8 mouse cellular contexts compared by ENCODE assay signal in genomic region chr19:10266196-10266850, GRCm38 (mm10). TPM values are rescaled to one million over a fixed set of nuclear protein-coding genes. Genes with fewer than 3 reads are reported as not detected.
DNase-seq lines count a peak whose midpoint lies in the region; ATAC-seq and TF ChIP-seq lines count a peak whose summit lies in the region.

No protein-coding gene starts in this region.

- H3K36me3 ChIP-seq in hindbrain, embryonic 16.5 days (ENCODE audit: control insufficient read depth, insufficient read depth, low read length): 0 out of 2 replicates have a peak, but pooled peaks cover 2% of the 10 kb centered on the region

- peak; percentile 90 for DNase-seq in R1 (ENCODE audit: low read depth, low spot score)
- peak; percentile 43 for DNase-seq in cerebellum, adult 9-10 months
- DNase-seq in gastrocnemius, adult 18-20 months (ENCODE audit: low spot score): peak; percentile 88
- DNase-seq in left cerebral cortex, adult 2 months (ENCODE audit: extremely low spot score in 1 of 2, low spot score in 2 of 2): peak; percentile 67 to 77
- peak; percentile 72 for DNase-seq in right cerebral cortex, adult 18-20 months
- peak; percentile 86 to 87 for DNase-seq in urinary bladder, postnatal 36 days (ENCODE audit: low spot score in 2 of 2)

- H3K4me3 ChIP-seq in hindbrain, embryonic 16.5 days (ENCODE audit: low read length): no peak overlapping the region
- H3K4me3 ChIP-seq in left cerebral cortex, adult 2 months: no peak overlapping the region

- no peaks in the 10 kb centered on the region for H3K9me3 ChIP-seq in hindbrain, embryonic 16.5 days (ENCODE audit: control insufficient read depth, low read length)

- WGBS in hindbrain, embryonic 16.5 days: 19% methylated on average over 14 of the region's 14 CpGs

- H3K27me3 ChIP-seq in hindbrain, embryonic 16.5 days (replicated peaks; ENCODE audit: control insufficient read depth, insufficient read depth, low read length): peaks cover 12% of the 10 kb centered on the region

- intact Hi-C loops in left cerebral cortex, adult 2 months (cut with DNase I): loop anchor here (1.0 kb wide), 1 partner anchor 39 kb away; no protein-coding TSS in a partner anchor

- TF ChIP-seq CTCF in left cerebral cortex, adult 2 months (IDR thresholded peaks at IDR 0.05): peak; percentile 72

- no peak overlapping the region for H3K27ac ChIP-seq in hindbrain, embryonic 16.5 days (ENCODE audit: low read depth, low read length)
- peak overlapping the region; percentile 71 for H3K27ac ChIP-seq in left cerebral cortex, adult 2 months

- H3K4me2 ChIP-seq in hindbrain, embryonic 16.5 days (ENCODE audit: low read length): no peak overlapping the region

- no peak overlapping the region for H3K9ac ChIP-seq in hindbrain, embryonic 16.5 days (ENCODE audit: low read depth, low read length)

- ATAC-seq in hindbrain, embryonic 16.5 days: peak; percentile 52
- peak; percentile 76 for ATAC-seq in megakaryocyte, adult 5-6 weeks (ENCODE audit: poor library complexity, severe bottlenecking)

- H3K4me1 ChIP-seq in hindbrain, embryonic 16.5 days (ENCODE audit: control insufficient read depth, insufficient read depth, low read depth, low read length): peaks cover 7% of the 10 kb centered on the region

RNA-seq across cellular contexts. Expression of gene Myrf, which starts 25.8 kb away (rescaled TPM):
- total RNA-seq in gastrocnemius, adult 18-20 months (2021): not detected
- polyA plus RNA-seq in hindbrain, embryonic 16.5 days (2015; fragmentation: Nextera tagmentation; extraction: Ambion mirVana): 0.95 and 1.1 TPM in 2 replicates
- total RNA-seq in left cerebral cortex, adult 2 months (2021): 10 to 100 TPM; 14.0 to 15.3 TPM
- total RNA-seq in megakaryocyte, adult 5-6 weeks (2015): 0.22 and 0.27 TPM in 2 replicates
- 0.04 TPM in 1 of 2 replicates, not detected in the other for total RNA-seq in megakaryocyte, adult 5-6 weeks (2017)

RNA-seq across cellular contexts. Expression of gene Dagla, which starts 38.4 kb away (rescaled TPM):
- 1 to 10 TPM; 8.3 TPM for total RNA-seq in gastrocnemius, adult 18-20 months (2021)
- 11.5 and 14.3 TPM in 2 replicates for polyA plus RNA-seq in hindbrain, embryonic 16.5 days (2015; fragmentation: Nextera tagmentation; extraction: Ambion mirVana)
- 10 to 100 TPM; 93.7 to 95.4 TPM for total RNA-seq in left cerebral cortex, adult 2 months (2021)
- total RNA-seq in megakaryocyte, adult 5-6 weeks (2015): not detected in 2 replicates
- not detected in 2 replicates for total RNA-seq in megakaryocyte, adult 5-6 weeks (2017)

Comparison
In these comparisons a context has a peak if more than half of its experiments do, and no peak if none do; other contexts are left out.
1. RNA of gene Myrf, which starts 25.8 kb away (total RNA-seq): 14.0 to 15.3 TPM in left cerebral cortex, adult 2 months; 0.04 to 0.27 TPM in megakaryocyte, adult 5-6 weeks and not detected in gastrocnemius, adult 18-20 months; every median in the first group is over 10 times any median in the second.
2. RNA of gene Dagla, which starts 38.4 kb away (total RNA-seq): 93.7 to 95.4 TPM in left cerebral cortex, adult 2 months; 8.3 TPM in gastrocnemius, adult 18-20 months and not detected in megakaryocyte, adult 5-6 weeks; every median in the first group is over 10 times any median in the second.
3. Peak in every context shown above with its lines, with median percentiles within 50 percentile points of each other: DNase-seq.